Mouse (Mus musculus): ENCODE measurements around the gene Tbc1d22a. TPM values are rescaled to one million over a fixed set of nuclear protein-coding genes. Genes with fewer than 3 reads are reported as not detected.
"Not testable (repeated sequence)": the region's sequence is repeated elsewhere in the genome, so short reads cannot be mapped to it uniquely, and the experiment has no call there.

Gene Tbc1d22a
- polyA plus RNA-seq, 1 experiment from 2014 or later = 12.0 TPM

DNA sequence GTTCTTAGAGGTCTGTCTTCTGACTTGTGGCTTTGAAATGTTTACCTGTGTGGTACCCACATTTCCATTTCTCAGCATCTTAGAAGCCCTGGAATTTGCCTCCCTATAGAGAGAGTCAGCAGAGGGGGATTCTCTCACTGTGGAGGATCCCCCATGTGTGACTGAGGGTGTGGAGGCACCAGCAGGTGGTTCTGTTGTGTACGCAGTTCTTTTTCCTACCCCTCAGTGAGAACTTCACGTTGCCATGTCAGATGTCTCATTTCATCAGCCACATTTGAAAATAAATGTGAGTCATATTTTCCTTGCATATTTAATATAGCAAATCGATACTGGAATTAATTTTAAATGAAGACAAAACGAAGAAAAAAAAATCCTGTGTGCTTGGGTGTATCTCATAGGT, 7.1 kb downstream of the Tbc1d22a start:
- Histone ChIP-seq H3K36me3 (no peaks in the 10 kb centered on the region), H3K4me3 (no peak overlapping the region), H3K4me1 (no peaks in the 10 kb centered on the region), H3K27ac (no peak overlapping the region), H3K27me3 (ENCODE audit: low read depth, poor library complexity, severe bottlenecking) (no peaks in the 10 kb centered on the region), H3K9me3 (replicated peaks) (no peaks in the 10 kb centered on the region)
- DNase-seq (ENCODE audit: low spot score) = no peak
- WGBS = 83% methylated on average over 4 of the region's 4 CpGs

DNA sequence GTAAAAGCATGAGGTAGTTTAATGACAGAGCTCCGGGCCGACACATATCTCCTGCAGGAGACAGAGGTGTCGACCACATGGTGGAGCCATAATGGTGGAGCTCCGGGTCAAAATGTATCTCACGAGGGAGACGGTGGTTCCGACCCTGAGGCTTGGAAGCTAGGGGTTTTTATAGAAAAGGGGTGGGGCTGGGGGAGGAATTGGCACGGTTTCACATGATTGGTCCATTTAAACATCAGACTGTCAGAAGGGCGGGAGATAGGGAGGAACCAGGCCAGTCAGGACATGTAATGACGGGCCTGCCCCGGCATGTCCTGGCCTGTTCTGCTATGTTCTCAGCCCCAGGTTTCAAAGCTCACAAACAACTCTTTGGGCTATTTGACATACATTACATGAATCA, 7.6 kb downstream of the Tbc1d22a start:
- not testable (repeated sequence) for DNase-seq (ENCODE audit: low spot score); H3K4me3 ChIP-seq; H3K27me3 ChIP-seq (ENCODE audit: low read depth, poor library complexity, severe bottlenecking); H3K4me1 ChIP-seq; H3K27ac ChIP-seq; H3K9me3 ChIP-seq (replicated peaks); H3K36me3 ChIP-seq
- 86% methylated on average over 11 of the region's 11 CpGs for WGBS

DNA sequence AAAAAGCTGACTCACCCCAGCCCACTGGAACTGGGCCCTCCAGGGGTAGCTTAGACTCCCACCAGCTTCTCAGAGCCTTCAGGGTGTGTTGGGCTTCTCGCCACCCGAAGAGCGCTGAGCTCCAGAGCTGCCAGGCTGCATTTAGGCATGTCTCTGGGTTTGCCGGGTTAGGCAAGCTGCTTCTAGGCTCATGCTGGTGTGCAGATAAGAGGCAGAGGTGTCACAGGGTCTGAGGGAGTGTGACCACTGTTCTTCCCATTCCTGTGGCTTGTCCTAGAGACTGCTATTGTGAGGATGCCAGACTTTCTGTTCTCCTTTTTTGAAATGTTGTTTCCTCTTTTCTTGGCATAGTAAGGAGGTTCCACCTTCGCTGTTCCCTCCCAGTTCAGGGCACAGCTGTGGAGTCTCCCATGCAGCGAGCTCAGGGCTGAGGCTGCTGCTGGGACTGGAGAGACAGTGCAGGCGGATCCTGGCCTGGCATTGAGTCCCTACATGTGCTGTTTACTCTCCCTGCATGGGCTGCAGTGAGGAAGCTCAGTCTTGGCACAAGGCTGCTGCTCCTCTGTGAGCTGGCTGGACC, 10.8 kb downstream of the Tbc1d22a start:
- Histone ChIP-seq H3K36me3 (no peaks in the 10 kb centered on the region), H3K27ac (no peak overlapping the region), H3K27me3 (ENCODE audit: low read depth, poor library complexity, severe bottlenecking) (no peaks in the 10 kb centered on the region), H3K4me3 (no peak overlapping the region), H3K9me3 (replicated peaks) (no peaks in the 10 kb centered on the region), H3K4me1 (0 out of 2 replicates have a peak, but pooled peaks cover 3% of the 10 kb centered on the region)
- DNase-seq (ENCODE audit: low spot score) = no peak
- whole genome bisulfite sequencing = 94% methylated on average over 7 of the region's 7 CpGs

DNA sequence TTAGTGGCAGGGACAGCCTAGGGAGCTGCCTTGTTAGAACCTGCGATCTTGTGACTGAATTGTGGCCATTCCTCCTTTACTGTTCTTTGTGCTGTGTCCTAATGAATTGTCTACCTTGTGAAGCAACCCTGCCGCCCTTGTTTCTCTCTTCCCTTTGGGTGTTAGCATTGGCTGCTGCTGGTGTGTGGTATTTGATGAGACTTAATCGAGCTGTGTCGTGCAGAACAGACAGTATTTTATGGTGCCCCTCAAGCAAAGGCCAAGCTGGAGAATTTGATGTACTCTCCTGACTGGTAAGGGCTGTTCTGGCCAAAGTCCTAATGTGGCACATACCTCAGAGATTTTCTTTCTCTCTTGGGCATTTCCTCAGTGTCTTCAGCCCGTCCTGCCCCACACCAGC, 12.0 kb downstream of the Tbc1d22a start:
- no peak overlapping the region for H3K27ac ChIP-seq
- 87% methylated on average over 5 of the region's 5 CpGs for WGBS
- H3K4me3 ChIP-seq = no peak overlapping the region

DNA sequence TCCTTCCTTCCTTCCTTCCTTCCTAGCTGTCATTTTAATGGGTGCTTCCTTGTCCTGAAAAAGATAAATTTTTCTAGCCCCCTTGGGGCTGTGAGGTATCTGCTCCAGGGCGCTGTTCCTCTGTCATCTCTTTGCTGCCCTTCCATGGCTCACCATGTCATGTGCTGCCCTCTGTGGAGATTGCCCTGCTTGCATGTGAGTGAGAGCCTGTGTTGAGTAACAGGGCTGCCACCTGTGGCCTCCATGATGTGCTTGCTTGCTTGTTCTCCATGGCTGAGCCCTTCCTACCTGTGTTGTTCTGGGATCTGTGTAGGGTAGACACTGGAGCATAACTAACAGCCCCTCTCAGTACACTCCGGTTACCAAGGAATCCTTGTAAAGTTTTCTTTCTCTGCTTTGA, 12.7 kb downstream of the Tbc1d22a start:
- no peak overlapping the region for H3K27ac ChIP-seq
- 75% methylated on average over 2 of the region's 2 CpGs for WGBS
- no peak for DNase-seq (ENCODE audit: low spot score)
- peaks cover 11% of the 10 kb centered on the region for H3K4me1 ChIP-seq
- H3K4me3 ChIP-seq = no peak overlapping the region
- no peaks in the 10 kb centered on the region for H3K9me3 ChIP-seq (replicated peaks)
- no peaks in the 10 kb centered on the region for H3K27me3 ChIP-seq (ENCODE audit: low read depth, poor library complexity, severe bottlenecking)
- H3K36me3 ChIP-seq = no peaks in the 10 kb centered on the region

More for the DNA sequence above, 12.0 kb downstream of the Tbc1d22a start:
- no peaks in the 10 kb centered on the region for H3K36me3 ChIP-seq
- no peaks in the 10 kb centered on the region for H3K9me3 ChIP-seq (replicated peaks)
- H3K27me3 ChIP-seq (ENCODE audit: low read depth, poor library complexity, severe bottlenecking) = no peaks in the 10 kb centered on the region
- peaks cover 4% of the 10 kb centered on the region; the same call in 1 of the 2 replicates for H3K4me1 ChIP-seq
- DNase-seq (ENCODE audit: low spot score) = no peak

DNA sequence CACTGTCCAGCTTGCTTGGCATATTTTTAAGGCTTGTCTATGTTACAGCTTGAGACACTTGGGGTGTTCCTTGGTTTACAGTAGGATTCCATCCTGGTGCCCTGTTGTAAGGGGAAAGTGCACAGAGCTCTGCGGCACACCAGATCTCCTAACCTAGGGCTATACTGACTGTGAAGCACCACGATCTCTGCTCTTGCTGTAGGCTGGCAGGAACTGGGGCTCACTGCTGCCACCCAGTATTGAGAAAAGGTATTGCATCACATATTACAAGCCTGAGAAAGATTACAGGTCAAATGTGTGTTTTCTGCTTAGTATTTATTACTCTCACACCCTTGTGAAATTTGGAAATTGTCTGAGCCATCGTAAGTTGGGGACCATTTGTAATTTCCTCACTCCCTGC, 13.9 kb downstream of the Tbc1d22a start:
- DNase-seq (ENCODE audit: low spot score) = no peak
- Histone ChIP-seq H3K27me3 (ENCODE audit: low read depth, poor library complexity, severe bottlenecking) (no peaks in the 10 kb centered on the region), H3K36me3 (no peaks in the 10 kb centered on the region), H3K4me1 (peaks cover 15% of the 10 kb centered on the region), H3K4me3 (no peak overlapping the region), H3K9me3 (replicated peaks) (no peaks in the 10 kb centered on the region), H3K27ac (no peak overlapping the region)
- 48% methylated on average over 3 of the region's 3 CpGs for WGBS

DNA sequence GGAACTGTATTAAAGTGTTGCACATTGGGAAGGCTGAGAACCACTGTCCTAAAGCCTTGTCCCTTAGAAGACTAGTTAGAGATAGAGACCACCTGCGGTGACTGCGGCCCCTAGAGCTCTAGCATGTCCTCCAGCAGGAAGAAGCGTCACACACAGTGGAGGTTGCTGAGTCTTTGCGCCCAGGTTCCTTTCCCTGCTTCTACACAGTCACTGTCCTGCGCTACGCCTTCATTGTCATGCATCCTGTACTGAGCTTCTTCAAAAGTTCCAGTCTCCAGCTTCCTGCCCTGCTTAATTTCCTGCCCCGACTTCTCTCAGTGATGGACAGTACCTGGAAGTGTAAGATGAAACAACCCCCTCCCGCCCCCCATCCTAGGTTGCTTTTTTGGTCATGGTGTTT, 14.8 kb downstream of the Tbc1d22a start:
- H3K27me3 ChIP-seq (ENCODE audit: low read depth, poor library complexity, severe bottlenecking) = no peaks in the 10 kb centered on the region
- no peak for DNase-seq (ENCODE audit: low spot score)
- peaks cover 15% of the 10 kb centered on the region for H3K4me1 ChIP-seq

DNA sequence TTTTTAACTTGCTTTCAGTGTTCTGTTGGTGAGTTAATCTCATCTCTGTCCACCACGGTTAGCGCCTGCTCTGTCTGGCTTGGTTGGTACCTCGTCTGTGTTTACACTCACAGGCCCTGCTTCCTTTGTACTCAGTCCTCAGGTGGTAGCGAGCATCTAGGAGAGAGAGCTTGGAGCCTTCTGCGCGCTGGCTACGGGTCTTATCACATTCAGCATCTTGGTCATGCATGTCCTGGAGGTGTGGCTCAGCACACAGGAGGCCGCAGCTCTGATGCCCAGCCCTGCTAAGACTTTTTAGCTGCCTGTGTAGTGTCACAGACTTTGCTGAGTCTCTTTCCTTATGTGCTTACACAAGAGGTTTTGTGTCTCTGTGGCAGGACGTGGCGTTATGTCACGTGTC, 15.4 kb downstream of the Tbc1d22a start:
- peaks cover 15% of the 10 kb centered on the region for H3K4me1 ChIP-seq
- 90% methylated on average over 11 of the region's 11 CpGs for WGBS
- no peak overlapping the region for H3K4me3 ChIP-seq
- H3K9me3 ChIP-seq (replicated peaks) = no peaks in the 10 kb centered on the region
- H3K27me3 ChIP-seq (ENCODE audit: low read depth, poor library complexity, severe bottlenecking) = no peaks in the 10 kb centered on the region
- H3K27ac ChIP-seq = no peak overlapping the region
- DNase-seq (ENCODE audit: low spot score) = no peak
- H3K36me3 ChIP-seq = no peaks in the 10 kb centered on the region

More for the DNA sequence above, 14.8 kb downstream of the Tbc1d22a start:
- H3K36me3 ChIP-seq = no peaks in the 10 kb centered on the region
- no peaks in the 10 kb centered on the region for H3K9me3 ChIP-seq (replicated peaks)
- 89% methylated on average over 8 of the region's 8 CpGs for WGBS
- H3K4me3 ChIP-seq = no peak overlapping the region
- no peak overlapping the region for H3K27ac ChIP-seq

DNA sequence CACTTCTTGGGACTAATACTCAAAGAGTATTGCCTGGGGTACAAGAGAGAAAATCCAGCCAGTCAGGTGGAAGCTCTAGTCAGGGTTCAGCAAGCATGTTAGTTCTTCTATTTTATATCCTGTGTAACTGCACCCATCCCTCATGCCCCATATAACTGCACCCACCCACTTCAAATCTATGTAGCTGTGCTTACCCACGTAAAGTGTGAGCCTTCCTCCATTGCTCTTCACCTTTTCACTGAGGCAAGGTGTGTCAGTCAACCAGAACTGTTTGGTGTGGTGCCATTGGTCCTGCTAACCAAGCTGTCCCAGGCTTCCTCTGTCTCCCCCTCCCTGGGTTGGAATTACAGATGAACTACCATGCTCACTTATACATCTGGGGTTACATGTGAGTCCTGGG, 16.9 kb downstream of the Tbc1d22a start:
- WGBS = 93% methylated on average over 1 of the region's 1 CpGs
- Histone ChIP-seq H3K4me1 (peaks cover 15% of the 10 kb centered on the region), H3K36me3 (peaks cover 6% of the 10 kb centered on the region), H3K9me3 (replicated peaks) (no peaks in the 10 kb centered on the region), H3K27ac (no peak overlapping the region), H3K27me3 (ENCODE audit: low read depth, poor library complexity, severe bottlenecking) (no peaks in the 10 kb centered on the region), H3K4me3 (no peak overlapping the region)
- DNase-seq (ENCODE audit: low spot score) = no peak

DNA sequence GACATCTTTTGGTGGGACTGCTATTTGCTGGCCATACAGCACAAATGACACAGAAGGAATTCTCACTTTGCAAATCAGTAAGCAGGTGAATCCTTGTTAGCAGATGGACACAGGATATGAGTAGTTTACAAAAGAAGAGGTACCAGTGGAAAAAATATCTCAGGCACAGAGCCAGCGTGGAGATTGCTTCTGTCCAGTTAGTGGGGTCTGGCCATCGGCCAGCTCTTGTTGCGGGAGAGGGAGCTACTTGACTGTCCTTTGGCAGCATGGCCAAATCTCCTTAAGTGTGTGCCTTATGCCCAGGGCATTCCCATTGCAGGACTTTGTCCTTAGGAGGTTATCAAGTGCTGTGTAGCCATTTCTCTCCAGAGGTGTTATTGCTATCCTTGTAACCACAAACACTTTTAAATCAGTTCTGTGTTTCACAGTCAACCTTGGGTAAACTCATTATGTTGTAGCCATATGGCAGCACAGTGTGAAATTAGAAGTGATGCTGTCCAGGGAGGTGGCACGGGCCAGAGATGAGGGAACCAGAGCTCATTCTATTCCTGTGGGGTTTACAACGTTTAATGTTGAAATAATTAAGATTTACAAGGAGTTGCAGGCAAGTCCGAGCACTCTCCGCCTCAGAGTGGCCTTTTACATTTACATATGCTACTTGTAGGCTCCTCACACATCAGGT, 17.7 kb downstream of the Tbc1d22a start:
- H3K27ac ChIP-seq = no peak overlapping the region

DNA sequence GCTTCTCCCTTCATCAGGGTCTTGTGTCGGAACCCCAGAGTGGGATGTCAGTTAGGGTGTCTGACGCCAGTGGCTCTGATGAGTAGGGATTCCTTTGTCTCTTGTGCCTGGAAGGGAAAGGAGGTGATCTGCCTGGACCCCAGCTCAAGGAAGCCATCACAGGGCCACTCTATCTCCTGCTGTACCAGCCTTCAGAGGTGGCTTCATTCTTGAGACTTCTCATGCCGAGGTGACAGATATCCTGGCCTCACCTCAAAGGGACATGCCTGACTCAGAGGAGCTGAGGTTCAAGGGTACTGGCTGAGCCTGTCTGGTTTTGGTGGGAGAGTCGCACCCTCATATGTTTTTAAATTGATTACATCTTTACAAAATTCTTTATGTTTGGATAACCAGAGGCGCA, 19.7 kb downstream of the Tbc1d22a start:
- Histone ChIP-seq H3K4me1 (peaks cover 15% of the 10 kb centered on the region), H3K9me3 (replicated peaks) (no peaks in the 10 kb centered on the region), H3K4me3 (no peak overlapping the region), H3K27ac (no peak overlapping the region), H3K27me3 (ENCODE audit: low read depth, poor library complexity, severe bottlenecking) (no peaks in the 10 kb centered on the region), H3K36me3 (peaks cover 8% of the 10 kb centered on the region)
- no peak for DNase-seq (ENCODE audit: low spot score)
- 92% methylated on average over 5 of the region's 5 CpGs for WGBS

More for the DNA sequence above, 17.7 kb downstream of the Tbc1d22a start:
- DNase-seq (ENCODE audit: low spot score) = no peak
- Histone ChIP-seq H3K4me3 (no peak overlapping the region), H3K27me3 (ENCODE audit: low read depth, poor library complexity, severe bottlenecking) (no peaks in the 10 kb centered on the region), H3K36me3 (peaks cover 6% of the 10 kb centered on the region), H3K4me1 (peaks cover 15% of the 10 kb centered on the region), H3K9me3 (replicated peaks) (no peaks in the 10 kb centered on the region)
- WGBS = 57% methylated on average over 7 of the region's 7 CpGs

DNA sequence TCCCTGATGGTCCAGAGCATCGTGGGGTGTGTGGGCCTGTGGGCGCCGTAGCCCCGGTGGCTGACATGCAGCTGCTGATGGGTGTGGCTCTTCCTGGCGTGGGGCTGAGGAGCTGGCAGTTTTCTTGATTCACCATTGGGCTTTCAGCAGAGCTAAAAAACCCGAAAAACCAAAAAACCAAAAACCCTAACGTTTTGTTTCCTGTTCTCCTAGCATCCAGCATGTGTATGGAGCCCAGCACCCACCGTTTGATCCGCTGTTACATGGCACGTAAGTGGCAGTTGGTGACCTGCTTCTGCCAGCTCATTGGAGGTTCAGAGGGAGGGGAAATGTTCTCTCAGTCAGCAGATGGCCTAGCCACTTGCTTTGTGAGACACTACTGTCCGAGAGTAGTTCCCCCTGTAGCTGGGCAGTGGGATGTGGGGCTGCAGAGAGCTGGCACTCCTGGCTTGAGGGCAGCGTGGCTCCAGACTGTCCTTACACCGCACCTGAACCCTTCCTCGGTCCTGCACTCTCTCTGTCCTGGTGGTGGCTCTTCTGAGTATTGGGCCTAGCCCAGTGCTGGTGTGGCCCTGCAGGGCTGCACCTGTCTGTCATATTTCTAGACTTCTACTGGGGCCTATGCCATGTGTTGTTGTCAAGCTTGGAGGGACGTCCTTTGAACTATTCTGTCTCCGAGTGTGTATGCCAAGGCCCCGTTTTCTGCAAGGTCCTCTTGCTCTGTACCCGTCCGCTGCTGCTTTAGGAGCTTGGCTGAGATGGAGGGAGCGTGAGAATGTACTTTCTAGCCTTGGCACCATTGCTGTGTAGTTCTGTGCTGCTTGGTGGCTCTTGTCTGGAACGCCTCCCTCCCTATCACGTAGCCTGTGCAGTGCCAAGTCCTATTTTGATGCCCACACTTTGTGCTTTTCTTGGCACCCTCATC, 20.5 kb downstream of the Tbc1d22a start:
- no peak for DNase-seq (ENCODE audit: low spot score)
- WGBS = 87% methylated on average over 22 of the region's 22 CpGs
- Histone ChIP-seq H3K4me1 (peaks cover 12% of the 10 kb centered on the region), H3K36me3 (peaks cover 8% of the 10 kb centered on the region), H3K27me3 (ENCODE audit: low read depth, poor library complexity, severe bottlenecking) (no peaks in the 10 kb centered on the region), H3K27ac (no peak overlapping the region), H3K4me3 (no peak overlapping the region), H3K9me3 (replicated peaks) (no peaks in the 10 kb centered on the region)

DNA sequence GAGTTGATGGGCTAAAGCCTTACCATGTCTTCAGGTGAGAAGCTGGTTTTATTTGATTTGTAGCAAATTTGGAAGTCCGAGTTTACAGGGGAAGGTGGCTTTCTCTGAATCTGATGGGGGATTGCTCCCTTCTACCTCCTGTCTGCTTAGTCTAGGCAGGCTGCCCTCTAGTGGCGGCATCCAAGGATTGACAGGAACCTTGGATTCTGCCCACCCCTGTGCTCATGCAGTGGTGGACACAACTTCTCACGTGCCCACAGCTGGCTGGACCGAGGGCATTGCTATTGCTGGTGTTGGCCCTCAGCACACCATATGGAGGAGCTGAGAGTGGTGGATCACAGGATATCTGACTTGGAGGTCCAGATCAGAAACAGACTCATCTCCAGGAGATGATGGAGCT, 22.0 kb downstream of the Tbc1d22a start:
- DNase-seq (ENCODE audit: low spot score) = peak; percentile 69
- H3K36me3 ChIP-seq = peaks cover 14% of the 10 kb centered on the region
- H3K27ac ChIP-seq = no peak overlapping the region
- no peaks in the 10 kb centered on the region for H3K9me3 ChIP-seq (replicated peaks)
- H3K27me3 ChIP-seq (ENCODE audit: low read depth, poor library complexity, severe bottlenecking) = no peaks in the 10 kb centered on the region
- H3K4me3 ChIP-seq = no peak overlapping the region
- 50% methylated on average over 4 of the region's 4 CpGs for WGBS
- H3K4me1 ChIP-seq = peaks cover 11% of the 10 kb centered on the region

All from limb, embryonic 10.5 days (tissue).